Mouse (Mus musculus): Measurements from ENCODE around the gene Nlrp9c. TPM values are rescaled to one million over a fixed set of nuclear protein-coding genes. Genes with fewer than 3 reads are reported as not detected.
"Not testable (repeated sequence)": the region's sequence is repeated elsewhere in the genome, so short reads cannot be mapped to it uniquely, and the experiment has no call there.

Gene Nlrp9c
- polyA plus RNA-seq, 1 experiment from 2014 or later, result not detected

GRCm38 (mm10) chr7:26320361-26320760, 83.1 kb downstream of the Nlrp9c start:
- not testable (repeated sequence) for H3K27me3 ChIP-seq (ENCODE audit: control insufficient read depth, insufficient read depth, low read depth, low read length); H3K9me3 ChIP-seq (replicated peaks; ENCODE audit: control insufficient read depth, low read length, poor library complexity, severe bottlenecking); H3K9ac ChIP-seq (ENCODE audit: low read depth, low read length); ATAC-seq; H3K4me1 ChIP-seq (ENCODE audit: control insufficient read depth, insufficient read depth, low read length); H3K27ac ChIP-seq (ENCODE audit: low read length); H3K4me3 ChIP-seq (ENCODE audit: low read depth, low read length); H3K4me2 ChIP-seq (ENCODE audit: low read length); H3K36me3 ChIP-seq (ENCODE audit: control insufficient read depth, insufficient read depth, low read length)
- WGBS, result 74% methylated on average over 3 of the region's 3 CpGs

DNA sequence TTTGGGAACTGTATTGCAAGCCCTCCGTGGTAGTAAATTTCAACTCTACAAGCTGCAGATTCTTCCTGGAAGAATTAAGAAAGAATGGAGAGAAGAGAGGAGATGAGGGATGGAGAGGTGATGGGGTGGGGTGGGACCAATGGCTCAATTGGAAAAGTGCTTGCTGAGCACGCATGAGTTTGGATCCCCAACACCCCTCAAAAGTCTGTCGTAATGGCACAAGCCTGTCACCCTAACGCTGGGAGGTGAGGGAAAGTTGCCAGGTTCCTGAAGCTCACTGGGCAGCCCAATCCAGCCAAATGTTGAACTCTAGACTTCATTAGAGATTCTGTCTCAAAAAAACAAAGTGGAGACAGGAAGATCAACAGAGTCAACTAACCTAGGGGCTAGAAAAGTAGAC, 87.7 kb downstream of the Nlrp9c start:
- ATAC-seq, result not testable (repeated sequence)

DNA sequence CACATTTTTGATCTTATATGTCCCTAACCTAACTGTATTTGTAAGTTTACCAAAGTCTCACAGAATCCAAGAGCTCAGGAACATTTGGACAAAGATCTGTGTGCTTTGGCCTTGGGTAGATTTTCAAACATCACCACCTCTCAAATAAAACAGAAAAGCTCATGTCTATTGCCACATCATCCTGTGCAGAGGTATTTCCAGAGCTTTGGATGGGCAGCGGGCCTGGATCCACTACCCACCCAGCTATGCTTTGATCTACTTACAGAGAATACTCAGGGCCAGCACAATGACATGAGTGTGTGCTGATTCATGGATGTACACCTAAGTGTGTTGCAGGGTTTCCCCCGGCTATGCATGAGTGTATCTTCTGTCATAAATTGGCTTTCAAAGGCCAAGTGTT, 88.3 kb downstream of the Nlrp9c start:
- H3K36me3 ChIP-seq (ENCODE audit: control insufficient read depth, insufficient read depth, low read length), result not testable (repeated sequence)

More for the DNA sequence above, 87.7 kb downstream of the Nlrp9c start:
- H3K9ac ChIP-seq (ENCODE audit: low read depth, low read length); H3K9me3 ChIP-seq (replicated peaks; ENCODE audit: control insufficient read depth, low read length, poor library complexity, severe bottlenecking); H3K4me1 ChIP-seq (ENCODE audit: control insufficient read depth, insufficient read depth, low read length); H3K27ac ChIP-seq (ENCODE audit: low read length); H3K4me3 ChIP-seq (ENCODE audit: low read depth, low read length); H3K27me3 ChIP-seq (ENCODE audit: control insufficient read depth, insufficient read depth, low read depth, low read length); H3K4me2 ChIP-seq (ENCODE audit: low read length); H3K36me3 ChIP-seq (ENCODE audit: control insufficient read depth, insufficient read depth, low read length): not testable (repeated sequence)
- WGBS, result 85% methylated on average over 4 of the region's 4 CpGs

DNA sequence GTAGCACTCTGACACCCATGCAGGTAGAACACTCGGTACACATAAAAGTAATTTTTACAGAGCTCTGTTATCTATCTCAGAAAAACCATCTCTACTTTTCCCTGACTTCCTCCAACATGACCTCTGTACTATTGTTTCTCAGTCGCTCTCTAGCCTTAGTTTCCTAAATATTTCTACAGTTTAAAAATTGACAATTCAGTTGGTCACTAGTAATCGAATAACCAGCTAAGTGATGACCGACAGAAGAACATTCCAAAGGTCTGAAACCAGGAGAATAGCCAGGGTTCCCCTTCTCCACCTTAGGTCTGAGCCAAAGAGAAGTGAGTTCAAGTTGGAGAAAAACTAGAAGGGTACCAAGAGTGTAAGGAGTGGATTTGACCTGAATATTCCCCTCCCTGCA, 91.7 kb downstream of the Nlrp9c start:
- 81% methylated on average over 4 of the region's 4 CpGs for WGBS
- H3K4me3 ChIP-seq (ENCODE audit: low read depth, low read length); H3K9ac ChIP-seq (ENCODE audit: low read depth, low read length): not testable (repeated sequence)

More for the DNA sequence above, 88.3 kb downstream of the Nlrp9c start:
- not testable (repeated sequence) for H3K27me3 ChIP-seq (ENCODE audit: control insufficient read depth, insufficient read depth, low read depth, low read length); H3K9me3 ChIP-seq (replicated peaks; ENCODE audit: control insufficient read depth, low read length, poor library complexity, severe bottlenecking); H3K4me1 ChIP-seq (ENCODE audit: control insufficient read depth, insufficient read depth, low read length); H3K4me3 ChIP-seq (ENCODE audit: low read depth, low read length); H3K9ac ChIP-seq (ENCODE audit: low read depth, low read length); H3K4me2 ChIP-seq (ENCODE audit: low read length); H3K27ac ChIP-seq (ENCODE audit: low read length); ATAC-seq
- 78% methylated on average over 2 of the region's 2 CpGs for WGBS

GRCm38 (mm10) chr7:26306926-26307325, 96.6 kb downstream of the Nlrp9c start, which contains the start of gene Cyp2a4:
TSS of gene Cyp2a4 (plus strand) at chr7:26307169.
- H3K9me3 ChIP-seq (replicated peaks; ENCODE audit: control insufficient read depth, low read length, poor library complexity, severe bottlenecking); H3K27ac ChIP-seq (ENCODE audit: low read length); H3K4me3 ChIP-seq (ENCODE audit: low read depth, low read length); H3K36me3 ChIP-seq (ENCODE audit: control insufficient read depth, insufficient read depth, low read length); H3K9ac ChIP-seq (ENCODE audit: low read depth, low read length); H3K4me2 ChIP-seq (ENCODE audit: low read length); H3K4me1 ChIP-seq (ENCODE audit: control insufficient read depth, insufficient read depth, low read length); H3K27me3 ChIP-seq (ENCODE audit: control insufficient read depth, insufficient read depth, low read depth, low read length); ATAC-seq: not testable (repeated sequence)
- WGBS, result 57% methylated on average over 2 of the region's 2 CpGs

More for the DNA sequence above, 91.7 kb downstream of the Nlrp9c start:
- not testable (repeated sequence) for H3K36me3 ChIP-seq (ENCODE audit: control insufficient read depth, insufficient read depth, low read length); H3K9me3 ChIP-seq (replicated peaks; ENCODE audit: control insufficient read depth, low read length, poor library complexity, severe bottlenecking); H3K4me2 ChIP-seq (ENCODE audit: low read length); ATAC-seq; H3K4me1 ChIP-seq (ENCODE audit: control insufficient read depth, insufficient read depth, low read length); H3K27ac ChIP-seq (ENCODE audit: low read length); H3K27me3 ChIP-seq (ENCODE audit: control insufficient read depth, insufficient read depth, low read depth, low read length)

GRCm38 (mm10) chr7:26303429-26304166, 99.9 kb downstream of the Nlrp9c start:
- not testable (repeated sequence) for H3K27me3 ChIP-seq (ENCODE audit: control insufficient read depth, insufficient read depth, low read depth, low read length); H3K4me1 ChIP-seq (ENCODE audit: control insufficient read depth, insufficient read depth, low read length); H3K27ac ChIP-seq (ENCODE audit: low read length); H3K4me3 ChIP-seq (ENCODE audit: low read depth, low read length); H3K36me3 ChIP-seq (ENCODE audit: control insufficient read depth, insufficient read depth, low read length); H3K4me2 ChIP-seq (ENCODE audit: low read length); H3K9me3 ChIP-seq (replicated peaks; ENCODE audit: control insufficient read depth, low read length, poor library complexity, severe bottlenecking); ATAC-seq; H3K9ac ChIP-seq (ENCODE audit: low read depth, low read length)
- WGBS, result 82% methylated on average over 8 of the region's 8 CpGs

Other genes starting within 250 kb of the Nlrp9c start
- gene Cyp2b9, start 230.3 kb downstream of the Nlrp9c start, polyA plus RNA-seq (2015; fragmentation: Nextera tagmentation; extraction: Ambion mirVana), result not detected in 2 replicates
- not detected in 2 replicates for gene Vmn1r184, start 143.4 kb downstream of the Nlrp9c start, polyA plus RNA-seq (2015; fragmentation: Nextera tagmentation; extraction: Ambion mirVana)
- not detected in 2 replicates for gene Cyp2a4, start 96.5 kb downstream of the Nlrp9c start, polyA plus RNA-seq (2015; fragmentation: Nextera tagmentation; extraction: Ambion mirVana)
- gene Nlrp4a, start 31.4 kb upstream of the Nlrp9c start, polyA plus RNA-seq (2015; fragmentation: Nextera tagmentation; extraction: Ambion mirVana), result not detected in 2 replicates
- not detected in 2 replicates for gene Nlrp9a, start 131.3 kb upstream of the Nlrp9c start, polyA plus RNA-seq (2015; fragmentation: Nextera tagmentation; extraction: Ambion mirVana)
- not detected in 2 replicates for gene Vmn1r185, start 214.8 kb upstream of the Nlrp9c start, polyA plus RNA-seq (2015; fragmentation: Nextera tagmentation; extraction: Ambion mirVana)

Measured in midbrain, embryonic 16.5 days (tissue).